Mouse (Mus musculus) lung, postnatal 0 days (tissue): ENCODE measurements around the gene Sox2.

Experiments
- CTCF ChIP-seq: IDR thresholded peaks from 2 replicates; pipeline ENCODE4 v1.5.1; 2016; ENCODE audit warnings: antibody characterized with exemption, mild to moderate bottlenecking
- EP300 ChIP-seq: IDR thresholded peaks from 2 replicates; pipeline ENCODE4 v1.6.1; 2016; ENCODE audit warnings: antibody characterized with exemption, mild to moderate bottlenecking, control low read depth

DNA sequence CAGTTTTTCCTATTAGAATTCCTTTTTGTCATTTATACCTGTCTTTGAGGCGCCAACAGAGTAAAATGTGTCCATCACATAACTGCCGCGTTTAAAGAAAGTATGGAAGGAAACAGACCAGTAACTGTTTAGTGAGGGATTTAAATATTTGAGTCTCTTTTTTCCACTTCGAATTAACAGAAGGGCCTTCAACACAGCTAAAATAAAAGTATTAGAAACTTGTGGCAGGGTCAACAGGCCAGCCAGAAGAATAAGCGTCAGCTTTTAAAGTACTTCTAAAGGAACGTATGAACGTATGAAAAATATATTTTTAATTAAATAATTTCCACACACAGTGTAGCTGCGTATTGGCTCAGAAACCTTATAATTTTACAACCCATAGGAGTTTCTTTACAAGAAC, 9.9 kb upstream of the Sox2 start:
- TF ChIP-seq CTCF: no peak
- no peak for TF ChIP-seq EP300
